Mouse (Mus musculus) ES-Bruce4 (cell line): ENCODE measurements around the gene Serpina5.

Experiments
- CTCF ChIP-seq: IDR thresholded peaks from one replicate; pipeline ENCODE4 v1.8.1; 2011; ENCODE audit warnings: low read depth, low read length
- POLR2A ChIP-seq: IDR thresholded peaks from one replicate; pipeline ENCODE4 v1.8.1; 2011; ENCODE audit warnings: low read length; ENCODE audit not compliant: insufficient read depth

DNA sequence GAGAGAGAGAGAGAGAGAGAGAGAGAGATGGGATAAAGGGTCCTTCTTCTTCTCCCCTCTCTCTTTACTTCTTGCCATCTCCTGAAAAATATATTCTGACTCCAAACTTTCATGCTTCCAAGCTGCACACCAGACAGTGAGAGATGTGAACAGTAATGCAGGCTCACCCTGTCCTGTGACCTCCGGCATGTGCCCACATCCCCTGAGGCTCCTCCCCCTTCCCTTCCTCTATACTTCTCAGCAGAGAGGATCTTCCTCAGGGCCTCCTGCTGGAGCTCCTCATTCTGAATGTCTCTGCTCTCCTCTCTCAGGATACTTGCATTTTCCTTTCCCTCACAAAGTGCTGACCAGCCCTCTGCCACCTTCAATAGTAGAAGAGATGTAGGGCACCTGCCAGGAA lies 41.5 kb downstream of the Serpina5 start:
- no peak for TF ChIP-seq POLR2A
- no peak for TF ChIP-seq CTCF
